Mouse (Mus musculus) embryonic facial prominence, embryonic 11.5 days (tissue): Measurements from ENCODE around the gene Rab23. TPM values are rescaled to one million over a fixed set of nuclear protein-coding genes. Genes with fewer than 3 reads are reported as not detected.

Source experiments
- ATAC-seq: fragments of 200-750 bp; cut with Nextera tagmentation; replicated peaks from 2 replicates; pipeline ENCODE4 v1.8.0; 2017; ENCODE audit warnings: low read depth; ENCODE audit not compliant: insufficient number of reproducible peaks, low FRiP score, low TSS enrichment
- DNase-seq: peaks from one replicate; pipeline ENCODE4 v3.0.0-alpha.2; 2015; ENCODE audit warnings: low spot score
- H3K27ac ChIP-seq: fragments of 300-500 bp; sonication (generic); replicated peaks from 2 replicates; pipeline ENCODE4 v1.5.1; 2014; ENCODE audit warnings: mild to moderate bottlenecking, low read depth, low read length, control low read depth
- H3K27me3 ChIP-seq: fragments of 300-500 bp; sonication (generic); 2 replicates; pipeline ENCODE4 v1.6.1; 2014; ENCODE audit warnings: mild to moderate bottlenecking, low read length, moderate library complexity, mixed read lengths; ENCODE audit not compliant: control insufficient read depth, insufficient read depth
- H3K36me3 ChIP-seq: fragments of 300-500 bp; sonication (generic); replicated peaks from 2 replicates; pipeline ENCODE4 v1.6.1; 2014; ENCODE audit warnings: low read depth, mild to moderate bottlenecking, low read length, moderate library complexity, mixed read lengths; ENCODE audit not compliant: control insufficient read depth, insufficient read depth
- H3K4me1 ChIP-seq: fragments of 300-500 bp; sonication (generic); 2 replicates; pipeline ENCODE4 v1.6.1; 2014; ENCODE audit warnings: low read length, mixed read lengths; ENCODE audit not compliant: control insufficient read depth, insufficient read depth
- H3K4me2 ChIP-seq: fragments of 300-500 bp; sonication (generic); 2 replicates; pipeline ENCODE4 v1.6.1; 2014; ENCODE audit warnings: low read depth, mild to moderate bottlenecking, control low read depth, low read length, moderate library complexity
- H3K4me3 ChIP-seq: fragments of 300-500 bp; sonication (generic); 2 replicates; pipeline ENCODE4 v1.5.1; 2014; ENCODE audit warnings: low read depth, low read length, control low read depth
- H3K9ac ChIP-seq: fragments of 300-500 bp; sonication (generic); replicated peaks from 2 replicates; pipeline ENCODE4 v1.6.1; 2014; ENCODE audit warnings: mild to moderate bottlenecking, control low read depth, low read length
- H3K9me3 ChIP-seq: fragments of 300-500 bp; sonication (generic); replicated peaks from 2 replicates; pipeline ENCODE4 v1.6.1; 2016; ENCODE audit warnings: mild to moderate bottlenecking, low read length, inconsistent platforms, mixed read lengths; ENCODE audit not compliant: control insufficient read depth
- WGBS: fragments of 180-500 bp; shearing (Covaris S2); extraction: QIAGEN DNeasy Blood & Tissue Kit; methylation state at CpG from one replicate; pipeline ENCODE4 v1.1.7; 2014; 5-methylcytosine and 5-hydroxymethylcytosine counted together
- polyA plus RNA-seq: library from polyadenylated mRNA; unstranded; fragments of >200 nt; fragmentation: Nextera tagmentation; extraction: Ambion mirVana; gene quantifications from 2 replicates; pipeline ENCODE4 v1.2.1, GENCODE M21; 2014

Rab23 gene
- polyA plus RNA-seq, 1 experiment from 2014 or later = 28.8 TPM

DNA sequence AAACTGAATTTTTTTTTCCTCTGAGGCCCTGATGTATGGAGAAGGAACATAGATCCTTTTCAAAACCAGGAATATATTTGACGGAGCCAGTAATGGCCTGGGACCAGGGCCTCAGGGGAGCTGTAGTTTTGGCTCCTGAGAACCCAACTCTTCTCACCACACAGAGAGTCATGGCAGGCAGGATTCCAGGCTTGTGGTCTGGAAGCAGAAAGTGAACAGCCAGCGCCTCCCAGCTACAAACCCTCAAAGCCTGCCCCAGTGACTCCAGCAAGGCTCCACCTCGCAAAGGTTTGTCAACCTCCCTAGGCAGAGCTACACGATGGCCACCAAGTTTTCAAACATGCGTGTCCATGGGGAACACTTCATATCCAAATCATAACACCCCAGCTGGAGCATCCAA, 7.7 kb upstream of the Rab23 start:
- ATAC-seq (no peak), DNase-seq (no peak)
- Histone ChIP-seq H3K27ac (no peak overlapping the region), H3K4me3 (no peak overlapping the region), H3K27me3 (no peaks in the 10 kb centered on the region), H3K9me3 (no peaks in the 10 kb centered on the region), H3K36me3 (no peaks in the 10 kb centered on the region), H3K4me2 (no peak overlapping the region), H3K4me1 (no peaks in the 10 kb centered on the region), H3K9ac (no peak overlapping the region)
- 79% methylated on average over 5 of the region's 5 CpGs for WGBS

DNA sequence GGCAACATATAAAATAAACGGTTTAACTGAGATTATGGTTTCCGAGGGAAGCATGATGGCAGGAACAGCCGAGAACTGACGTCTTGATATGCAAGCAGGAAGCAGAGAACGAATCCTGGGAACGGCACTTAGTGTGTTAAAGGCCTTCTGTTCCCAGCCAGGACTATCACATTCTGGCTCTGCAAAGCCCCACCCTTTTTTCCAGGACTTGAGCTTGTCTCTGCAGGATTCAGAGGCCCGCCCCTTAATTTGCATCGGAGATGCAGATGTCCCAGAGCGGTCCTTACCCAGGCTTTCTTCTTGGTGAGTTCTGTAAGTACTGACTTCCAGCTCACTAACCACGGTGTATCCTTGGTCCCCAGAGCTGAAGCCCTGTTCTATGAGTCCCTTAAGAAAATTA, 4.9 kb upstream of the Rab23 start:
- no peaks in the 10 kb centered on the region for H3K36me3 ChIP-seq

GRCm38 (mm10) chr1:33717636-33718035, 2.1 kb upstream of the Rab23 start:
- ATAC-seq (no peak), DNase-seq (no peak)
- Histone ChIP-seq H3K4me1 (no peaks in the 10 kb centered on the region), H3K9me3 (no peaks in the 10 kb centered on the region), H3K4me3 (no peak overlapping the region), H3K4me2 (no peak overlapping the region), H3K27me3 (no peaks in the 10 kb centered on the region), H3K27ac (no peak overlapping the region), H3K9ac (no peak overlapping the region), H3K36me3 (no peaks in the 10 kb centered on the region)
- WGBS = 91% methylated on average over 1 of the region's 1 CpGs

More for the DNA sequence above, 4.9 kb upstream of the Rab23 start:
- no peak overlapping the region for H3K27ac ChIP-seq
- no peaks in the 10 kb centered on the region for H3K9me3 ChIP-seq
- peak; percentile 67 for DNase-seq
- H3K4me3 ChIP-seq = no peak overlapping the region
- ATAC-seq = peak; percentile 29; the same call in 1 of the 2 replicates
- H3K9ac ChIP-seq = no peak overlapping the region
- H3K27me3 ChIP-seq = no peaks in the 10 kb centered on the region
- 6% methylated on average over 10 of the region's 10 CpGs for WGBS
- H3K4me2 ChIP-seq = peak overlapping the region; percentile 17; the same call in 1 of the 2 replicates
- no peaks in the 10 kb centered on the region for H3K4me1 ChIP-seq

DNA sequence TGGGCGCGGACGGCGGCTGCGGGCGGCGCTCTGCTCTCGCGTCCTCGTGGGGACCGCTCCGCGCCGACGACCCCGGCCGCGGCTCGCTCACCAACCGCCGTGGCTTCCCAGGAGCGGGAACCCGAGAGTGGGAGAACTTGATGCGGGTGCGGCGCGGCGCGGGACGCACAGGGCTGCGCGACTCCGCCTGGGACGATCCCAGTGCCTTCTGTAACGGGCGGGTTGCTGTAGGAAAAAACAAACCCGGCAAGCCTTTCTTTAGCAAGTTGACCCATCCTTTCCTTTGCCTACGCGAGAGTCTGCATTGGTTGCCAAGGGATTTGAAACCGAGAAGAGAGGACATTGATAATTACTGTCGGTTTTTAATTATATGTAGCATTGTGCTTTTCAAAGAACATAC, 544 bp downstream of the Rab23 start:
- Histone ChIP-seq H3K4me1 (no peaks in the 10 kb centered on the region), H3K9ac (peak overlapping the region; percentile 91), H3K27me3 (no peaks in the 10 kb centered on the region), H3K36me3 (peaks cover 4% of the 10 kb centered on the region; the same call in 1 of the 2 replicates), H3K27ac (peak overlapping the region; percentile 85), H3K9me3 (no peaks in the 10 kb centered on the region), H3K4me2 (peak overlapping the region; percentile 64), H3K4me3 (peak overlapping the region; percentile 71)
- no peak; the same call in 1 of the 2 replicates for ATAC-seq
- DNase-seq = peak; percentile 60
- WGBS = under 1% methylated on average over 41 of the region's 41 CpGs

DNA sequence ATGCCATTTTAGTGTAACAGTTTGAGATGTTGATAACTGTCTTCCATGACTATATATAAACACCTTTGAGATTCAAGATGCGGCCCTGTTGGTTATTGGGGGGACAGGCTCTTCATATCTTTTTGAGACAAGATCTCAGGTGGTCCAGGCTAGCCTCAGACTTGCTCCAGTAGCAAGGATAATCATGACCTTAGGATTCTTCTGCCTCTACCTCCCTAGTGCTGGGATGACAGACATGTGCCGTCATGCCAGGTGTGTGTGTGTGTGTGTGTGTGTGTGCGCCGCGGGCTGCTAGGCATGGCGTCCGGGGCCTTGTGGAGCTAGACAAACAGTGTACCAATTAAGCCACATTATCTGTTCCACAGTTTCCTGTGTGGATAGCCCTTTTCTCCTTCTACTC, 1.3 kb downstream of the Rab23 start:
- no peak for DNase-seq
- Histone ChIP-seq H3K27me3 (no peaks in the 10 kb centered on the region), H3K4me1 (no peaks in the 10 kb centered on the region), H3K9me3 (no peaks in the 10 kb centered on the region), H3K4me3 (no peak overlapping the region), H3K4me2 (0 out of 2 replicates have a peak overlapping the region, but pooled peaks have one; percentile 19), H3K27ac (no peak overlapping the region), H3K9ac (no peak overlapping the region), H3K36me3 (peaks cover 4% of the 10 kb centered on the region; the same call in 1 of the 2 replicates)
- 77% methylated on average over 7 of the region's 7 CpGs for whole genome bisulfite sequencing
- no peak for ATAC-seq

- H3K4me1 ChIP-seq = no peaks in the 10 kb centered on the region
- no peaks in the 10 kb centered on the region for H3K27me3 ChIP-seq
- H3K4me3 ChIP-seq = no peak overlapping the region
- H3K4me2 ChIP-seq = no peak overlapping the region
- H3K27ac ChIP-seq = no peak overlapping the region
- no peak overlapping the region for H3K9ac ChIP-seq
- H3K36me3 ChIP-seq = peaks cover 6% of the 10 kb centered on the region
- no peak for DNase-seq
- WGBS = 67% methylated on average over 6 of the region's 6 CpGs
- H3K9me3 ChIP-seq = no peaks in the 10 kb centered on the region
- no peak for ATAC-seq
Measured at GRCm38 (mm10) chr1:33724516-33724915, 4.8 kb downstream of the Rab23 start.

- H3K9ac ChIP-seq = no peak overlapping the region
- no peak overlapping the region for H3K4me2 ChIP-seq
- H3K27me3 ChIP-seq = no peaks in the 10 kb centered on the region
- 87% methylated on average over 5 of the region's 5 CpGs for WGBS
- no peak overlapping the region for H3K4me3 ChIP-seq
- H3K27ac ChIP-seq = no peak overlapping the region
- no peaks in the 10 kb centered on the region for H3K9me3 ChIP-seq
- ATAC-seq (no peak), DNase-seq (no peak)
- no peaks in the 10 kb centered on the region for H3K4me1 ChIP-seq
- H3K36me3 ChIP-seq = peaks cover 6% of the 10 kb centered on the region
Measured at GRCm38 (mm10) chr1:33725086-33725485, 5.4 kb downstream of the Rab23 start.

DNA sequence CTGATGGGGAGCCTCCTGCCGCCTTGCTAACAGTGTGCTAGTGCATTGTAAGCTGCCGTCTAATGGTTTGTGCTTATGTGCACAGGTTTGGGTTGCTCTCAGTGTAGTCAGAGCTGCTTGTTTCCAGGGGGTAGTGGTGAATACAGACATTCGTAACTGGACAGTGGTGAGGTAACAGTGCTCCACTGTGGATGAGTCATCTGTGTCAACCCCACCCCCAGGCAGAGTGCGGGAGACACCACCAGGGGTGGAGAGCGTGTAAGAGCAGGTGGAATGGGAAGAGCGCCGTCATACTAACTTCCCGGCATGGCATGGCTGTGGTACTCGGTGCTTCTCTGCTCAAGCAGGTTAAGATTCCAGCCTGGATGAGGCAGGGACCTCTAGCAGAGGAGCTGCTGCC, 13.4 kb downstream of the Rab23 start:
- Histone ChIP-seq H3K4me3 (no peak overlapping the region), H3K27me3 (no peaks in the 10 kb centered on the region), H3K36me3 (peaks cover 4% of the 10 kb centered on the region; the same call in 1 of the 2 replicates), H3K9ac (no peak overlapping the region), H3K4me1 (no peaks in the 10 kb centered on the region), H3K9me3 (no peaks in the 10 kb centered on the region), H3K27ac (no peak overlapping the region), H3K4me2 (no peak overlapping the region)
- WGBS = 89% methylated on average over 9 of the region's 9 CpGs
- no peak for ATAC-seq
- DNase-seq = no peak
